Mouse (Mus musculus): Measurements from ENCODE around the gene Rras. TPM values are rescaled to one million over a fixed set of nuclear protein-coding genes. Genes with fewer than 3 reads are reported as not detected.

The Rras gene
- polyA plus RNA-seq, 1 experiment from 2014 or later, result 74.4 TPM

- H3K9me3 ChIP-seq (replicated peaks; ENCODE audit: control insufficient read depth, low read length), result no peaks in the 10 kb centered on the region
Observed at GRCm38 (mm10) chr7:45040851-45041250, 23.1 kb downstream of the Rras start.

GRCm38 (mm10) chr7:45043307-45043706 lies 25.5 kb downstream of the Rras start:
- H3K27ac ChIP-seq (ENCODE audit: low read depth, low read length), result no peak overlapping the region
- no peaks in the 10 kb centered on the region for H3K27me3 ChIP-seq (ENCODE audit: control insufficient read depth, insufficient read depth, low read length)
- no peak for ATAC-seq (replicated peaks; ENCODE audit: insufficient number of reproducible peaks, low FRiP score, low TSS enrichment)
- H3K9me3 ChIP-seq (replicated peaks; ENCODE audit: control insufficient read depth, low read length), result no peaks in the 10 kb centered on the region
- no peaks in the 10 kb centered on the region for H3K4me1 ChIP-seq (ENCODE audit: control insufficient read depth, insufficient read depth, low read length)
- H3K4me2 ChIP-seq, result no peak overlapping the region
- H3K9ac ChIP-seq (ENCODE audit: low read depth, low read length), result no peak overlapping the region
- 94% methylated on average over 13 of the region's 14 CpGs for WGBS (ENCODE audit: insufficient replicate concordance)
- no peak overlapping the region for H3K4me3 ChIP-seq (ENCODE audit: low read depth, low read length)
- peaks cover 77% of the 10 kb centered on the region for H3K36me3 ChIP-seq (ENCODE audit: control insufficient read depth, insufficient read depth, low read length)

More at GRCm38 (mm10) chr7:45040851-45041250, 23.1 kb downstream of the Rras start:
- no peak overlapping the region for H3K4me3 ChIP-seq (ENCODE audit: low read depth, low read length)
- no peak for ATAC-seq (replicated peaks; ENCODE audit: insufficient number of reproducible peaks, low FRiP score, low TSS enrichment)
- no peaks in the 10 kb centered on the region for H3K4me1 ChIP-seq (ENCODE audit: control insufficient read depth, insufficient read depth, low read length)
- peaks cover 76% of the 10 kb centered on the region for H3K36me3 ChIP-seq (ENCODE audit: control insufficient read depth, insufficient read depth, low read length)
- H3K27ac ChIP-seq (ENCODE audit: low read depth, low read length), result no peak overlapping the region
- 85% methylated on average over 9 of the region's 9 CpGs for WGBS (ENCODE audit: insufficient replicate concordance)
- H3K27me3 ChIP-seq (ENCODE audit: control insufficient read depth, insufficient read depth, low read length), result no peaks in the 10 kb centered on the region
- no peak overlapping the region for H3K9ac ChIP-seq (ENCODE audit: low read depth, low read length)
- H3K4me2 ChIP-seq, result no peak overlapping the region

GRCm38 (mm10) chr7:45045741-45046140 lies 28.0 kb downstream of the Rras start:
- Histone ChIP-seq H3K4me3 (ENCODE audit: low read depth, low read length) (no peak overlapping the region), H3K9ac (ENCODE audit: low read depth, low read length) (no peak overlapping the region), H3K4me2 (no peak overlapping the region), H3K9me3 (replicated peaks; ENCODE audit: control insufficient read depth, low read length) (no peaks in the 10 kb centered on the region), H3K27me3 (ENCODE audit: control insufficient read depth, insufficient read depth, low read length) (no peaks in the 10 kb centered on the region), H3K27ac (ENCODE audit: low read depth, low read length) (no peak overlapping the region), H3K36me3 (ENCODE audit: control insufficient read depth, insufficient read depth, low read length) (peaks cover 76% of the 10 kb centered on the region), H3K4me1 (ENCODE audit: control insufficient read depth, insufficient read depth, low read length) (no peaks in the 10 kb centered on the region)
- no peak for ATAC-seq (replicated peaks; ENCODE audit: insufficient number of reproducible peaks, low FRiP score, low TSS enrichment)
- WGBS (ENCODE audit: insufficient replicate concordance), result 96% methylated on average over 22 of the region's 22 CpGs

GRCm38 (mm10) chr7:45046853-45047350 lies 29.1 kb downstream of the Rras start:
- Histone ChIP-seq H3K27me3 (ENCODE audit: control insufficient read depth, insufficient read depth, low read length) (no peaks in the 10 kb centered on the region), H3K4me3 (ENCODE audit: low read depth, low read length) (no peak overlapping the region), H3K9ac (ENCODE audit: low read depth, low read length) (no peak overlapping the region), H3K4me2 (no peak overlapping the region), H3K27ac (ENCODE audit: low read depth, low read length) (no peak overlapping the region), H3K36me3 (ENCODE audit: control insufficient read depth, insufficient read depth, low read length) (peaks cover 73% of the 10 kb centered on the region), H3K4me1 (ENCODE audit: control insufficient read depth, insufficient read depth, low read length) (peaks cover 5% of the 10 kb centered on the region; the same call in 1 of the 2 replicates), H3K9me3 (replicated peaks; ENCODE audit: control insufficient read depth, low read length) (no peaks in the 10 kb centered on the region)
- ATAC-seq (replicated peaks; ENCODE audit: insufficient number of reproducible peaks, low FRiP score, low TSS enrichment), result no peak
- WGBS (ENCODE audit: insufficient replicate concordance), result 93% methylated on average over 26 of the region's 26 CpGs

- Histone ChIP-seq H3K27ac (ENCODE audit: low read depth, low read length) (no peak overlapping the region), H3K9me3 (replicated peaks; ENCODE audit: control insufficient read depth, low read length) (no peaks in the 10 kb centered on the region), H3K27me3 (ENCODE audit: control insufficient read depth, insufficient read depth, low read length) (no peaks in the 10 kb centered on the region), H3K9ac (ENCODE audit: low read depth, low read length) (no peak overlapping the region), H3K4me1 (ENCODE audit: control insufficient read depth, insufficient read depth, low read length) (peaks cover 5% of the 10 kb centered on the region; the same call in 1 of the 2 replicates), H3K36me3 (ENCODE audit: control insufficient read depth, insufficient read depth, low read length) (peaks cover 67% of the 10 kb centered on the region), H3K4me3 (ENCODE audit: low read depth, low read length) (no peak overlapping the region), H3K4me2 (no peak overlapping the region)
- WGBS (ENCODE audit: insufficient replicate concordance), result 93% methylated on average over 14 of the region's 14 CpGs
- no peak for ATAC-seq (replicated peaks; ENCODE audit: insufficient number of reproducible peaks, low FRiP score, low TSS enrichment)
Observed at GRCm38 (mm10) chr7:45047491-45047890, 29.7 kb downstream of the Rras start.

- peaks cover 5% of the 10 kb centered on the region; the same call in 1 of the 2 replicates for H3K4me1 ChIP-seq (ENCODE audit: control insufficient read depth, insufficient read depth, low read length)
- no peak overlapping the region for H3K4me2 ChIP-seq
- H3K36me3 ChIP-seq (ENCODE audit: control insufficient read depth, insufficient read depth, low read length), result peaks cover 61% of the 10 kb centered on the region
- no peak overlapping the region for H3K4me3 ChIP-seq (ENCODE audit: low read depth, low read length)
- WGBS (ENCODE audit: insufficient replicate concordance), result 92% methylated on average over 38 of the region's 38 CpGs
- no peak overlapping the region for H3K27ac ChIP-seq (ENCODE audit: low read depth, low read length)
- H3K27me3 ChIP-seq (ENCODE audit: control insufficient read depth, insufficient read depth, low read length), result no peaks in the 10 kb centered on the region
- H3K9ac ChIP-seq (ENCODE audit: low read depth, low read length), result peak overlapping the region; percentile 22; the same call in 1 of the 2 replicates
- H3K9me3 ChIP-seq (replicated peaks; ENCODE audit: control insufficient read depth, low read length), result no peaks in the 10 kb centered on the region
- no peak for ATAC-seq (replicated peaks; ENCODE audit: insufficient number of reproducible peaks, low FRiP score, low TSS enrichment)
Observed at GRCm38 (mm10) chr7:45048001-45048890, 30.5 kb downstream of the Rras start.

GRCm38 (mm10) chr7:45048923-45049657 lies 31.3 kb downstream of the Rras start:
- Histone ChIP-seq H3K27me3 (ENCODE audit: control insufficient read depth, insufficient read depth, low read length) (no peaks in the 10 kb centered on the region), H3K27ac (ENCODE audit: low read depth, low read length) (no peak overlapping the region), H3K36me3 (ENCODE audit: control insufficient read depth, insufficient read depth, low read length) (peaks cover 55% of the 10 kb centered on the region), H3K4me2 (no peak overlapping the region), H3K9me3 (replicated peaks; ENCODE audit: control insufficient read depth, low read length) (no peaks in the 10 kb centered on the region), H3K4me1 (ENCODE audit: control insufficient read depth, insufficient read depth, low read length) (peaks cover 5% of the 10 kb centered on the region; the same call in 1 of the 2 replicates), H3K4me3 (ENCODE audit: low read depth, low read length) (no peak overlapping the region), H3K9ac (ENCODE audit: low read depth, low read length) (peak overlapping the region; percentile 22; the same call in 1 of the 2 replicates)
- 90% methylated on average over 23 of the region's 23 CpGs for WGBS (ENCODE audit: insufficient replicate concordance)
- ATAC-seq (replicated peaks; ENCODE audit: insufficient number of reproducible peaks, low FRiP score, low TSS enrichment), result no peak

- H3K27me3 ChIP-seq (ENCODE audit: control insufficient read depth, insufficient read depth, low read length), result no peaks in the 10 kb centered on the region
- peaks cover 5% of the 10 kb centered on the region; the same call in 1 of the 2 replicates for H3K4me1 ChIP-seq (ENCODE audit: control insufficient read depth, insufficient read depth, low read length)
- H3K36me3 ChIP-seq (ENCODE audit: control insufficient read depth, insufficient read depth, low read length), result peaks cover 38% of the 10 kb centered on the region
- peak overlapping the region; percentile 37; the same call in 1 of the 2 replicates for H3K27ac ChIP-seq (ENCODE audit: low read depth, low read length)
- no peaks in the 10 kb centered on the region for H3K9me3 ChIP-seq (replicated peaks; ENCODE audit: control insufficient read depth, low read length)
- H3K4me2 ChIP-seq, result peak overlapping the region; percentile 99
- H3K4me3 ChIP-seq (ENCODE audit: low read depth, low read length), result peak overlapping the region; percentile 85
- peak overlapping the region; percentile 50; the same call in 1 of the 2 replicates for H3K9ac ChIP-seq (ENCODE audit: low read depth, low read length)
- WGBS (ENCODE audit: insufficient replicate concordance), result 4% methylated on average over 16 of the region's 16 CpGs
- no peak; the same call in 1 of the 2 replicates for ATAC-seq (replicated peaks; ENCODE audit: insufficient number of reproducible peaks, low FRiP score, low TSS enrichment)
Observed at GRCm38 (mm10) chr7:45050945-45051600, 33.3 kb downstream of the Rras start.
